In the genomic region with DNA sequence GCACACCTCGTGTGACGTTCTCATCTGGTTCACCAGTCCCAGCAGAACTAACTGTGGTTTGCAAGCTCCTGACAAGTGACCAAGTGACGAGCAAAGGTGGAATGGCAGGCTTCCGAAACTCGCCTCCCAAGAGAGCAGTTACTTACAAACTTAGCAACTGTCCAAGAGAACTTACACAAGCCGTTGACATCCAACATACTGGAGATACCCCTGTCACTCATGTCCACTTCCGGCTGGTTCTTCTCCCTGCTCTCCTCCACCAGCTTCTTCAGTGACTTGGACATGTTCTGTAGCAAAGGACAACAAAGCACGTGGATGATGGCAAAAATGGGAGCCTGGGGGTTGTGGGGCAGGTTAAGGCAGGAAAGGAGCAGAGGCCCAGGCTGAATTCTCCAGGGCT, we compare ENCODE assay signal across 8 mouse cellular contexts. TPM values are rescaled to one million over a fixed set of nuclear protein-coding genes. Genes with fewer than 3 reads are reported as not detected.
DNase-seq lines count a peak whose midpoint lies in the region; ATAC-seq and TF ChIP-seq lines count a peak whose summit lies in the region.

No protein-coding gene starts in this region.

- H3K4me3 ChIP-seq in C2C12 (ENCODE audit: insufficient read depth, poor library complexity, severe bottlenecking), result peak overlapping the region; percentile 45
- peak overlapping the region; percentile 56 for H3K4me3 ChIP-seq in embryonic facial prominence, embryonic 15.5 days (replicated peaks)
- peak overlapping the region; percentile 54 for H3K4me3 ChIP-seq in limb, embryonic 14.5 days (replicated peaks; ENCODE audit: low read length)
- peak overlapping the region; percentile 60 for H3K4me3 ChIP-seq in neural tube, embryonic 15.5 days (replicated peaks)

- ATAC-seq in embryonic facial prominence, embryonic 15.5 days (ENCODE audit: insufficient number of reproducible peaks, low FRiP score, low TSS enrichment, low read depth), result no peak
- ATAC-seq in limb, embryonic 14.5 days (ENCODE audit: low FRiP score, low read depth), result no peak; the same call in 1 of the 2 replicates
- peak; percentile 1; the same call in 1 of the 2 replicates for ATAC-seq in neural tube, embryonic 15.5 days (ENCODE audit: low FRiP score)

- H3K27me3 ChIP-seq in C2C12 (ENCODE audit: control insufficient read depth, insufficient read depth, insufficient read length), result no peaks in the 10 kb centered on the region
- no peaks in the 10 kb centered on the region for H3K27me3 ChIP-seq in embryonic facial prominence, embryonic 15.5 days
- no peaks in the 10 kb centered on the region for H3K27me3 ChIP-seq in limb, embryonic 14.5 days (ENCODE audit: control insufficient read depth, insufficient read depth, low read length)
- H3K27me3 ChIP-seq in neural tube, embryonic 15.5 days (replicated peaks), result no peaks in the 10 kb centered on the region

- H3K4me2 ChIP-seq in embryonic facial prominence, embryonic 15.5 days (replicated peaks), result peak overlapping the region; percentile 85
- H3K4me2 ChIP-seq in limb, embryonic 14.5 days (replicated peaks; ENCODE audit: low read depth, low read length, severe bottlenecking), result peak overlapping the region; percentile 76
- H3K4me2 ChIP-seq in neural tube, embryonic 15.5 days, result peak overlapping the region; percentile 91

- peak overlapping the region; percentile 83 for H3ac ChIP-seq in C2C12 (ENCODE audit: control insufficient read depth, insufficient read length, low read depth)

- no peaks in the 10 kb centered on the region for H3K9me3 ChIP-seq in embryonic facial prominence, embryonic 15.5 days (replicated peaks)
- no peaks in the 10 kb centered on the region for H3K9me3 ChIP-seq in limb, embryonic 14.5 days (ENCODE audit: control insufficient read depth, low read length)
- no peaks in the 10 kb centered on the region for H3K9me3 ChIP-seq in neural tube, embryonic 15.5 days (replicated peaks)

- H3K9ac ChIP-seq in embryonic facial prominence, embryonic 15.5 days, result peak overlapping the region; percentile 54
- peak overlapping the region; percentile 68 for H3K9ac ChIP-seq in limb, embryonic 14.5 days (ENCODE audit: low read depth, low read length, severe bottlenecking)
- peak overlapping the region; percentile 61 for H3K9ac ChIP-seq in neural tube, embryonic 15.5 days (replicated peaks)

- peak; percentile 10 for DNase-seq in gastrocnemius, postnatal 25 days
- no peak for DNase-seq in gastrocnemius, postnatal 4 days (ENCODE audit: low spot score in 2 of 2)
- DNase-seq in limb, embryonic 14.5 days (ENCODE audit: low spot score), result peak; percentile 28
- no peak for DNase-seq in ovary, postnatal 14 days (ENCODE audit: low spot score)
- no peak for DNase-seq in left cerebral cortex, adult 9 months (ENCODE audit: low spot score in 2 of 2)

- peaks cover 17% of the 10 kb centered on the region for H3K79me2 ChIP-seq in C2C12 (ENCODE audit: control insufficient read depth, insufficient read depth)

- H3K79me3 ChIP-seq in C2C12 (ENCODE audit: low read depth), result peaks cover 10% of the 10 kb centered on the region

- peaks cover 14% of the 10 kb centered on the region for H3K36me3 ChIP-seq in C2C12 (ENCODE audit: control insufficient read depth, insufficient read depth)
- H3K36me3 ChIP-seq in embryonic facial prominence, embryonic 15.5 days, result no peaks in the 10 kb centered on the region
- no peaks in the 10 kb centered on the region; the same call in 1 of the 2 replicates for H3K36me3 ChIP-seq in limb, embryonic 14.5 days (ENCODE audit: control insufficient read depth, insufficient read depth, low read length)
- H3K36me3 ChIP-seq in neural tube, embryonic 15.5 days, result no peaks in the 10 kb centered on the region

- TF ChIP-seq POLR2A in limb, embryonic 14.5 days (IDR thresholded peaks at IDR 0.05; ENCODE audit: borderline replicate concordance, extremely low read depth, insufficient read depth, insufficient read length), result no peak

- 43% methylated on average over 8 of the region's 8 CpGs for WGBS in embryonic facial prominence, embryonic 15.5 days
- WGBS in limb, embryonic 14.5 days, result 39% methylated on average over 8 of the region's 8 CpGs
- WGBS in neural tube, embryonic 15.5 days, result 52% methylated on average over 8 of the region's 8 CpGs

- no peak for TF ChIP-seq CTCF in C2C12 (IDR thresholded peaks at IDR 0.05; ENCODE audit: control insufficient read depth, insufficient read depth, insufficient read length)

- peak overlapping the region; percentile 77 for H3K27ac ChIP-seq in embryonic facial prominence, embryonic 15.5 days (replicated peaks)
- H3K27ac ChIP-seq in limb, embryonic 14.5 days (replicated peaks; ENCODE audit: low read depth, low read length), result no peak overlapping the region
- H3K27ac ChIP-seq in neural tube, embryonic 15.5 days (replicated peaks), result peak overlapping the region; percentile 69

- peaks cover 11% of the 10 kb centered on the region; the same call in 1 of the 2 replicates for H3K4me1 ChIP-seq in embryonic facial prominence, embryonic 15.5 days
- peaks cover 4% of the 10 kb centered on the region; the same call in 1 of the 2 replicates for H3K4me1 ChIP-seq in limb, embryonic 14.5 days (ENCODE audit: control insufficient read depth, insufficient read depth, low read length)
- peaks cover 18% of the 10 kb centered on the region for H3K4me1 ChIP-seq in neural tube, embryonic 15.5 days

TF ChIP-seq in C2C12, 6 proteins besides CTCF, POLR2A, EP300 and RAD21:
- no peak for TF ChIP-seq CEBPB (IDR thresholded peaks at IDR 0.05; ENCODE audit: low read depth)
- peak; percentile 27 for TF ChIP-seq MAX (IDR thresholded peaks at IDR 0.05)

RNA-seq across cellular contexts. Expression of gene Rsu1, which starts 0.5 kb away (rescaled TPM):
- 10 to 100 TPM; 28.2 to 37.8 TPM for total RNA-seq in gastrocnemius, postnatal 25 days (2021)
- total RNA-seq in gastrocnemius, postnatal 4 days (2021), result 100 to 1,000 TPM in 1 of 2 experiments, 10 to 100 TPM in 1; 90.1 to 109 TPM
- 104 TPM for polyA plus RNA-seq in C2C12 (2012; fragmentation: generic; extraction: Trizol)
- 119 and 128 TPM in 2 replicates for polyA plus RNA-seq in embryonic facial prominence, embryonic 15.5 days (2015; fragmentation: Nextera tagmentation; extraction: Ambion mirVana)
- 91.7 and 115 TPM in 2 replicates for polyA plus RNA-seq in limb, embryonic 14.5 days (2012; rRNA removed)
- 119 and 126 TPM in 2 replicates for polyA plus RNA-seq in limb, embryonic 14.5 days (2014; fragmentation: Nextera tagmentation; extraction: Ambion mirVana)
- polyA plus RNA-seq in neural tube, embryonic 15.5 days (2015; fragmentation: Nextera tagmentation; extraction: Ambion mirVana), result 78.5 and 89.1 TPM in 2 replicates

Comparison
In these comparisons a context has a peak if more than half of its experiments do, and no peak if none do; other contexts are left out.
1. DNase-seq: peak in gastrocnemius, postnatal 25 days (single experiment) and limb, embryonic 14.5 days (single experiment); none in gastrocnemius, postnatal 4 days (0 of 2), ovary, postnatal 14 days (single experiment) and left cerebral cortex, adult 9 months (0 of 2).
2. Peak in every context shown above with its lines, with median percentiles within 50 percentile points of each other: H3K4me3 ChIP-seq, H3K4me2 ChIP-seq and H3K9ac ChIP-seq.